Mouse (Mus musculus) stomach, embryonic 14.5 days (tissue): ENCODE measurements around the gene Tcl1b5. TPM values are rescaled to one million over a fixed set of nuclear protein-coding genes. Genes with fewer than 3 reads are reported as not detected.

Experiments
- ATAC-seq: fragments of 200-750 bp; cut with Nextera tagmentation; 2 replicates; pipeline ENCODE4 v1.8.0; 2017; ENCODE audit warnings: low read depth, moderate TSS enrichment; ENCODE audit not compliant: insufficient number of reproducible peaks, insufficient read depth, low FRiP score
- H3K27ac ChIP-seq: fragments of 300-500 bp; sonication (generic); 2 replicates; pipeline ENCODE4 v1.5.1; 2014; ENCODE audit warnings: mild to moderate bottlenecking, low read length, moderate library complexity, mixed read lengths
- H3K27me3 ChIP-seq: fragments of 300-500 bp; sonication (generic); 2 replicates; pipeline ENCODE4 v1.6.1; 2014; ENCODE audit warnings: low read length, control low read depth, mixed read lengths; ENCODE audit not compliant: control insufficient read depth, insufficient read depth
- H3K36me3 ChIP-seq: fragments of 300-500 bp; sonication (generic); 2 replicates; pipeline ENCODE4 v1.6.1; 2014; ENCODE audit warnings: mild to moderate bottlenecking, control low read depth, low read length, moderate library complexity, mixed read lengths; ENCODE audit not compliant: control insufficient read depth, insufficient read depth
- H3K4me1 ChIP-seq: fragments of 300-500 bp; sonication (generic); 2 replicates; pipeline ENCODE4 v1.6.1; 2014; ENCODE audit warnings: low read length, control low read depth, mixed read lengths; ENCODE audit not compliant: control insufficient read depth, insufficient read depth
- H3K4me2 ChIP-seq: fragments of 300-500 bp; sonication (generic); replicated peaks from 2 replicates; pipeline ENCODE4 v1.6.1; 2014; ENCODE audit warnings: low read depth, low read length, control low read depth
- H3K4me3 ChIP-seq: fragments of 300-500 bp; sonication (generic); 2 replicates; pipeline ENCODE4 v1.5.1; 2014; ENCODE audit warnings: low read depth, low read length, control low read depth
- H3K9ac ChIP-seq: fragments of 300-500 bp; sonication (generic); replicated peaks from 2 replicates; pipeline ENCODE4 v1.6.1; 2014; ENCODE audit warnings: low read depth, mild to moderate bottlenecking, control low read depth, low read length, moderate library complexity, mixed read lengths
- H3K9me3 ChIP-seq: fragments of 300-500 bp; sonication (generic); 2 replicates; pipeline ENCODE4 v1.6.1; 2016; ENCODE audit warnings: low read depth, low read length, control low read depth; ENCODE audit not compliant: control insufficient read depth
- WGBS: fragments of 180-500 bp; shearing (Covaris S2); extraction: QIAGEN DNeasy Blood & Tissue Kit; methylation state at CpG from one replicate; pipeline ENCODE4 v1.1.7; 2014; 5-methylcytosine and 5-hydroxymethylcytosine counted together
- polyA plus RNA-seq: library from polyadenylated mRNA; unstranded; fragments of >200 nt; fragmentation: Nextera tagmentation; extraction: Ambion mirVana; gene quantifications from 2 replicates; pipeline ENCODE4 v1.2.1, GENCODE M21; 2014

Tcl1b5 gene
- polyA plus RNA-seq, 1 experiment from 2014 or later = not detected

GRCm38 (mm10) chr12:105224621-105225320 is 48.6 kb downstream of the Tcl1b5 start:
- H3K4me2 ChIP-seq = no peak overlapping the region
- no peaks in the 10 kb centered on the region for H3K4me1 ChIP-seq
- no peak overlapping the region for H3K4me3 ChIP-seq
- H3K27ac ChIP-seq = no peak overlapping the region
- H3K36me3 ChIP-seq = no peaks in the 10 kb centered on the region
- no peaks in the 10 kb centered on the region for H3K9me3 ChIP-seq
- 52% methylated on average over 16 of the region's 16 CpGs for WGBS
- no peaks in the 10 kb centered on the region for H3K27me3 ChIP-seq
- no peak overlapping the region for H3K9ac ChIP-seq
- no peak for ATAC-seq

Other genes starting within 250 kb of the Tcl1b5 start
- gene Syne3, start 166.5 kb upstream of the Tcl1b5 start, polyA plus RNA-seq = 0.22 and 0.59 TPM in 2 replicates
- gene Glrx5, start 143.7 kb upstream of the Tcl1b5 start, polyA plus RNA-seq = 144 and 160 TPM in 2 replicates
- gene Tcl1b2, start 30.3 kb upstream of the Tcl1b5 start, polyA plus RNA-seq = not detected in 2 replicates
- not detected in 2 replicates for gene Tcl1b1, start 16.7 kb upstream of the Tcl1b5 start, polyA plus RNA-seq
- gene Tcl1b3, start 14.7 kb downstream of the Tcl1b5 start, polyA plus RNA-seq = not detected in 2 replicates
- gene Tcl1b4, start 25.6 kb downstream of the Tcl1b5 start, polyA plus RNA-seq = not detected in 2 replicates
- gene Tcl1, start 46.4 kb downstream of the Tcl1b5 start, polyA plus RNA-seq = not detected in 2 replicates
- gene Tunar, start 157.5 kb downstream of the Tcl1b5 start, polyA plus RNA-seq = 0.14 and 0.33 TPM in 2 replicates